Mouse (Mus musculus) embryonic fibroblast, embryonic 13.5 days (primary cell): ENCODE data around the gene Letm1.

ENCODE experiments used
- CTCF ChIP-seq: IDR thresholded peaks from 2 replicates; pipeline ENCODE4 v1.5.1; 2011; ENCODE audit warnings: mild to moderate bottlenecking, control low read depth, low read length, moderate library complexity, borderline replicate concordance; ENCODE audit not compliant: insufficient read depth
- POLR2A ChIP-seq: IDR thresholded peaks from 2 replicates; pipeline ENCODE4 v1.6.1; 2011; ENCODE audit warnings: low read depth, mild to moderate bottlenecking, control low read depth, low read length, moderate library complexity

DNA sequence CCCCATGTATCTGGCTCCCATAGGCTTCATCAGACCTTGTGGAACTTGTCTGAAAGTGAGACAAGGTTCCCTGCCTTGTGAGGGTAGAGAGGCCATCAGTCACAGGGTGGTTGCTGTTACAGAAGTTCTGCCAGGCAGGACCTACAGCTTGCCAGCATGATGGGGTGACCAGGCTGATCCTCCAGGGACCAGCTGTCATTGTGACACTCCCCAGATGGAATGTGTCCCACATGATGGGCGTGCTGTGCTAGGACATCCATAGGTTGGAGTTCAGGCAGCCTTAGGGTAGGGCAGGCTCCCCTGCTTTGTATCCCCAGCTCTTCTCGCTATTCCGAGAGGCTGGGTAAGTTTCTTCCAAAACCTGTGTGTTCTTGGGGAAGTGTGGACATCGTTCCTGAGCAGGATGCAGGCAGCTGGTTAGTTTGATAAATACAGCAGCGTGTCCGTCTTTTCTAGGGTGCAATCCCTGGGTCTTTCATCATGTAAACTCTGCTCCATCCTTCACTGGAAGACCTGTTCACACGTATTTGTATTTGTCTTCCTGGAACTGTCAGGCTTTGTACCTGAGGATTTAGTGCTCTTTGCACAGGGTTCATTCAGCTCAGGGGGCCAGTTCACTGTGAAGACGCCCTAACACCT, 61.6 kb downstream of the Letm1 start:
- TF ChIP-seq POLR2A (no peak), CTCF (no peak)
